Mouse (Mus musculus) central nervous system, embryonic 11.5 days (tissue): ENCODE results near the gene Ankrd50. TPM values are rescaled to one million over a fixed set of nuclear protein-coding genes. Genes with fewer than 3 reads are reported as not detected.

Experiments
- polyA plus RNA-seq: library from polyadenylated mRNA; depleted of rRNA; stranded (reverse); fragments of >200 nt; gene quantifications from 2 replicates; pipeline ENCODE4 v1.2.3, GENCODE M21; 2012; rRNA removed

Ankrd50 gene
- polyA plus RNA-seq = 40.8 and 47.5 TPM in 2 replicates

GRCm38 (mm10) chr3:38484191-38485106 lies at the start of gene Ankrd50:
Gene Ankrd50, minus strand, starts transcription at chr3:38484844.

